In genomic region chr2:4561196-4561595, GRCm38 (mm10) we compare ENCODE assay signal across 7 mouse cellular contexts.
DNase-seq lines count a peak whose midpoint lies in the region; ATAC-seq and TF ChIP-seq lines count a peak whose summit lies in the region.

No protein-coding gene starts in this region.

- no peak overlapping the region for H3K27ac ChIP-seq in forebrain, embryonic 16.5 days (ENCODE audit: low read length)
- H3K27ac ChIP-seq in liver, embryonic 12.5 days, result peak overlapping the region; percentile 100

- peak overlapping the region; percentile 20 for H3K9ac ChIP-seq in forebrain, embryonic 16.5 days (replicated peaks; ENCODE audit: low read depth, low read length)
- H3K9ac ChIP-seq in liver, embryonic 12.5 days, result peak overlapping the region; percentile 88

- peaks cover 8% of the 10 kb centered on the region for H3K36me3 ChIP-seq in E14TG2a.4 (ENCODE audit: insufficient read depth, low read length)
- H3K36me3 ChIP-seq in forebrain, embryonic 16.5 days (ENCODE audit: control insufficient read depth, insufficient read depth), result no peaks in the 10 kb centered on the region
- H3K36me3 ChIP-seq in liver, embryonic 12.5 days, result peaks cover 31% of the 10 kb centered on the region

- no peaks in the 10 kb centered on the region for H3K9me3 ChIP-seq in E14TG2a.4 (ENCODE audit: low read length)
- no peaks in the 10 kb centered on the region for H3K9me3 ChIP-seq in forebrain, embryonic 16.5 days (ENCODE audit: control insufficient read depth, low read length)
- no peaks in the 10 kb centered on the region for H3K9me3 ChIP-seq in liver, embryonic 12.5 days (replicated peaks)

- peaks cover 10% of the 10 kb centered on the region for H3K27me3 ChIP-seq in E14TG2a.4 (ENCODE audit: insufficient read depth, low read length)
- H3K27me3 ChIP-seq in forebrain, embryonic 16.5 days (replicated peaks; ENCODE audit: control insufficient read depth, insufficient read depth, low read length), result no peaks in the 10 kb centered on the region
- no peaks in the 10 kb centered on the region for H3K27me3 ChIP-seq in liver, embryonic 12.5 days (replicated peaks)

- ATAC-seq in forebrain, embryonic 16.5 days, result no peak
- peak; percentile 92 for ATAC-seq in liver, embryonic 12.5 days

- peak; percentile 51 for DNase-seq in 416B (ENCODE audit: low read depth)
- peak; percentile 20 to 41 for DNase-seq in spleen, postnatal 14 days (ENCODE audit: low spot score in 2 of 2)
- no peak for DNase-seq in layer of hippocampus, adult 9-11 months
- DNase-seq in layer of hippocampus, postnatal 10 days (ENCODE audit: low spot score in 2 of 2), result no peak

- H3K4me3 ChIP-seq in E14TG2a.4 (replicated peaks; ENCODE audit: low read length), result 0 out of 2 replicates have a peak overlapping the region, but pooled peaks have one; percentile 78
- peak overlapping the region; percentile 50 for H3K4me3 ChIP-seq in forebrain, embryonic 16.5 days (replicated peaks; ENCODE audit: low read length)
- H3K4me3 ChIP-seq in liver, embryonic 12.5 days, result peak overlapping the region; percentile 75

- no peak for TF ChIP-seq CTCF in E14TG2a.4 (conservative IDR thresholded peaks at IDR 0.05; ENCODE audit: low read length)

- WGBS in forebrain, embryonic 16.5 days, result 16% methylated on average over 5 of the region's 5 CpGs
- WGBS in liver, embryonic 12.5 days (ENCODE audit: insufficient replicate concordance), result 9% methylated on average over 5 of the region's 5 CpGs

- H3K4me1 ChIP-seq in E14TG2a.4 (replicated peaks; ENCODE audit: low read depth, low read length), result peaks cover 69% of the 10 kb centered on the region
- peaks cover 50% of the 10 kb centered on the region for H3K4me1 ChIP-seq in forebrain, embryonic 16.5 days (replicated peaks; ENCODE audit: control insufficient read depth, insufficient read depth, low read length)
- H3K4me1 ChIP-seq in liver, embryonic 12.5 days, result peaks cover 82% of the 10 kb centered on the region

- peak overlapping the region; percentile 74 for H3K4me2 ChIP-seq in forebrain, embryonic 16.5 days (ENCODE audit: low read length)
- peak overlapping the region; percentile 79 for H3K4me2 ChIP-seq in liver, embryonic 12.5 days

Comparison
In these comparisons a context has a peak if more than half of its experiments do, and no peak if none do; other contexts are left out.
1. DNase-seq: peak in 416B (single experiment) and spleen, postnatal 14 days (2 of 2); none in layer of hippocampus, adult 9-11 months (single experiment) and layer of hippocampus, postnatal 10 days (0 of 2).
2. Peak in every context shown above with its lines, with median percentiles within 50 percentile points of each other: H3K4me3 ChIP-seq.